Mouse (Mus musculus): ENCODE results near the gene Fam83f.
A peak's percentile ranks its signal among the peaks of the same experiment; 100 is the strongest.

Fam83f gene

DNA sequence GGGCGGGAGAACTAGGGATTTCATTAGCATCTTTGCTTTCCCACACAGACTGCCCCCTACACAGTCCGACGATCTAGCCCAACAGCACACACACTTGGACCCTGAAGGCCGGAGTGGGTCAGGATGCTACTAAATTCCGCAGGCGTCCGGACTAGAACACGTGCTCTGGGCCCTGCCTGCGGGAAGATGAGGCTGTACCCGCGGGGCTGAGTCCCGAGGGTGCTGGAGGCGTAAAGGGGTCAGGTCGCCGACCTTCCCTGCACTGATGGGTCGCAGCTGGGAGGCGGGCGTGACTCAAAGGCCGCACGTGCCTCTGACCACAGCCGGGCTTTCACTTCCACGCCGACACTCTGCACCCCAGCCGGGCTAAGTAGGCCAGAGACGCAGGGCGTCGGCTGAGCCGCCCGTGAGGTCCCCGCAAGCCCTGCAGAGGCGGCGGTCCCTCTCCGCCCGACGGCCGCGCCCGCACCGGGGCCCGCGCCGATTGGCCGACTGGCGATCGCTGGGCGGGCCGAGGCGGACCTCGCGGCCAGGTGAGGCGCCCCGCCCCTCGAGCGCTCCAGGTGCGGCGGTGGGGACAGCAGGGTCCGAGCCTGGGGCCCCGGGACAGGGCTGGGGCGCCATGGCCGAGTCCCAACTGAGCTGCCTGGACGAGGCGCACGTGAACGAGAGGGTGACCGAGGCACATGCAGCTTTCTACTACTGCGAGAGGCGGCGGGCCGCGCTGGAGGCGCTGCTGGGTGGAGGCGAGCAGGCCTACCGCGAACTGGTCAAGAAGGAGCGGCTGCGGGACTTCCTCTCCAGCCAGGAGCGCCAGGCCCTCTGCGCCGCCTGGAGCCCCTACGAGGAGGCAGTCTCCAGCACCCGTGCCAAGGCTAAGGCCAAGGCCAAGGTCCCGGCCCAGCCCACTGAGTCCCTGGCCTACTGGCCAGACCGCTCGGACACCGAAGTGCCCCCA is at the start of gene Fam83f:
Gene Fam83f, plus strand, starts transcription at position 553 of the 958 bp plus-strand sequence.
- DNase-seq (ENCODE audit: low read depth, low spot score): no peak

- DNase-seq (ENCODE audit: low read depth, low spot score): no peak
Observed at GRCm38 (mm10) chr15:80623171-80623837, 48.3 kb upstream of the Fam83f start.

- no peak for DNase-seq (ENCODE audit: low read depth, low spot score)
Observed at GRCm38 (mm10) chr15:80626472-80626871, 45.2 kb upstream of the Fam83f start.

DNA sequence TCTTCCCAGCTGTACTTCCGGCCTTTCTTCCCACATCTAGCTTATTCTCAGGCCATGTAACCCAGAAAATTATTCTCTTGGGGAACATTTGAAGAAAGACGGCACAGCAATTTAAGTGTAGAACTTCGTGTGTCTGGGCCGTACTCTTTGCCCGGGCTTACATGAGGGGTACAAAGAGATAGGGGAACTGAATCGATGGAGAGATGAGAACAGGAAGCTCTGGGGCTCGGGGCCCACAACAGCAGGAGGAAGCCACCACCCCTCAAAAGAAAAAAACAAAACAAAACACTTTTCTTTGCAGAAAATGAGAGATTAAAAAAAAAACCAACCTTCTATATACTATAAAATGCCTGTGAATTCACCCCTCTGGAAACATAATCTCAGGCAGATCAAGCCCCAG is 41.5 kb upstream of the Fam83f start:
- DNase-seq (ENCODE audit: low read depth, low spot score): no peak

DNA sequence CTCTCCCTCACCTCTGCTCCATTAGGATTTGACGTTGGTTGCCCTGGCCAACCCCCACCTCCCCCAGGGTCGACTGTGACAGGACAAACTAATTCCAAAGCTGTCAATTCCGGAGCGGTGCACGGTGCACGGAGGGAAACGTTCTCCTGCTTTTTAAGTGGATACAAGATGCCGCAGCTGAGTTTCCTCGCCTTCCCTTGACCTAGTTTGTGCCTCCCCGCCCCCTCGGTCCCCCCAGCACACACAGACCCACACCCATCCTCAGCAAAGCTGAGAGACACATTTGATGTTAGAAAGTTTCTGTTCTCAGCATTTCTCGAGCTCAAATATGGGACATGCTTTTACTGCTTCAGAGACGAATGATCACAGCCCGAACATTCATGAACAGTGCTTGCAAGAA is 40.9 kb upstream of the Fam83f start:
- DNase-seq (ENCODE audit: low read depth, low spot score): no peak

DNA sequence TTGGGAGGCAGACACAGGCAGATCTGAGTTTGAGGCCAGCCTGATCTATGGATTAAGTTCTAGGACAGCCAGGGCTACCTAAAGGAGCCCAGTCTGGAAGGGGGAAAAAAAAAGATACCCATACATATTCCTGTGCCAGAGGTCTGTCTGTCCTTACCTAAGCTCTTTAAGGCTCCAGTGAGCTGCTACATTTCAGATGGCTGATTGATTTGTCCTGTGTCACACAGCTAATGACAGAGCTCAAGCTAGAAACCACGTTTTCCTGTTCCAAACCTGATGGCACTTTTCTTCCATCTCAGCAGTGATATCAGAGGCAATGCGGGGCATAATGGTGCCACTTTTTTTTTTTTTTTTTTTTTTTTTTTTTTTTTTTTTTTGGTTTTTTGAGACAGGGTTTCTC is 40.3 kb upstream of the Fam83f start:
- DNase-seq (ENCODE audit: low read depth, low spot score): no peak

- DNase-seq (ENCODE audit: low read depth, low spot score): no peak
Observed at GRCm38 (mm10) chr15:80632280-80632893, 39.3 kb upstream of the Fam83f start.

DNA sequence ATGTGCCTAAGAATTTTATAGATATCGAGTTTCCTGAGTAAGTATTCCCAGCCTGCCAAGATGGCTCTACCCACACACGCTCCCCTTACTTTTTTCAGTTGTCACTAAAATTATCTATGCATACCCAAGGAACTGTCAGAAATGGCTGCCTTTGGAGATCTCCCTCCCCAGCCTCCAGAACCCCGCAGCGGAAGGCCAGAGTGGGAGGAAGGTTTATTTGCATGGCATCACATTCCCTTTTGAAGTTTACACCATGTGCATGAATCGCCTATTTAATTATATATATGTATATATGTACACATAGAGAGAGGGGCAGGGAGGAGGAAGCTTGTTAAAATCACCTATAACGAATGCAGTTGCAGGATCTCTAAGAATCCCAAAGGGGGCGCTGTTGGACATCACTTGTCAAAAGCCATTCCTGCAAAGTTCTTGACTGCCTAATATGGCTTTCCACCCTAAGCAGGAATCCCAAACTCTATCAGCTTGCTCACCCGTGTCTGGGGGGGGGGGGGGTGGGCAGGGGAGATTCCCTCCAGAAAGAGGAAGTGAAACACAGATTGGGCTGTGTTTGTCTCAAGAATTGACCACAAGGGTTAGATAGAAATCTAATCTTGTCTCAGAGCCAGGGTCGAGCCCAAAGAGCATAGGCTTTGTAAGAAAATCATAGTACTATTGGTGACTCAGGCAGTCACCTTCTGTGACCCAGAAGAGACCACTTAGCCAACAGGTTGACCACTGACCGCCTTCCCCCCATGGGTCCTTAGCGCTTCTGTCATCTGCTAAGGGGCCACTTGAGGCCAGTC is 37.1 kb upstream of the Fam83f start:
- DNase-seq (ENCODE audit: low read depth, low spot score): peak; percentile 43

DNA sequence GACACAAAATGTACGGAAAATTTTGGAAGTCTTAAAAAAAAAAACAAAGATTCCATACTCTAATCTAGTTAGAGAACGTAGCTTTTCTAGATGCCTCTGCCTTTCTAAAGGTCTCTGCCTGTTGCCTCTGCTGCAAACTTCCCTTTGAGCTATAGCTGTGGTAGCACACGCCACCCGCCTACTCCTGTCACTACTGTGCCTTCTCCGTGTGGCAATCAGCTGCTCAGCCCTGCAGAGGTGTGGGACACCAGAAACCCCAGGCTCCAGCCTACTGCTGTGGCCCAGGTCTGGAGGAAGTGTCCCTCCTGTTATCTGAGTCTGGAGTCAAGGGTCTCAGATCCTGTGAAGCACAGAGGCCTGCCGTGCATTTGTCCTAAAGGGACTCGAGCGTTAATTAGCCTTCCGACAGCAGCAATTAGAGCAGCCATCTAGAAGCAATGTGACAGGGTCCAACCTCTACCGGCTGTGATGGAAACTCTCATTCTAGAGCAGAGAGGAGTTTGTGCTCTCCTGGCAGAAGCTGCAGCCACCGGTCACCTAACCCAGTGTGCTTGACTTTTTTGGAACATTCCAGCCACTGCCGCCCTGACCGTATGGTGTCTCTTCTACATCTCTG is 34.8 kb upstream of the Fam83f start:
- no peak for DNase-seq (ENCODE audit: low read depth, low spot score)

DNA sequence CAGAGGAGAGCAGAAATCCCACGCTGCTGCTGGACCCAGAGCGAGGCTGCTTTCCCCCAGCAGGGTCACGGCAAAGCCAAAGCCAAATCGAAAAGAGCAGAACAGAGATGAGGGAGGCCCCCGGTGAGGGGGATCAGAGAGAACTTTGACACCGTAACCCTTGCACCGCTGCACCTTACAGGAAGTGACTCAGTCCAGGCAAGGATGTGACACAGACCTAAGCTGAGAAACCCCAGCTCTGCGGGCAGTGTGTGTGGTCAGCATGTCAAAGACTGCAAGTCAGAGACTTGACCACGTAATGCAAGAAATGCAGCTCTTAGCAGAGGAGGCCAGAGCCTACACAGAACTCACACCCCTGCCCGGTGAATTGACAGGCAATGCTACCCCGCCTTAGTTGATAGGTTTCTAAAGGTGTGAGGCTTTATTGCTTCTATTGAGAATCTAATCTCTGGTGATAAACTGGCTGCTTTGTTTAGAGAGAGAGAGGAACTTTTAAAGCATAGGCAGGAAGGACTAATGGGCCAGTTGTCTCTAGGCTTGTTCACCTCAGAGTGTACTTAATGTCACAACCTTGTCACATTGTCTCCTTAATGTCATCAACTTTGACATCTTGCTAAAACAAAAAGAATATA is 32.5 kb upstream of the Fam83f start:
- no peak for DNase-seq (ENCODE audit: low read depth, low spot score)

DNA sequence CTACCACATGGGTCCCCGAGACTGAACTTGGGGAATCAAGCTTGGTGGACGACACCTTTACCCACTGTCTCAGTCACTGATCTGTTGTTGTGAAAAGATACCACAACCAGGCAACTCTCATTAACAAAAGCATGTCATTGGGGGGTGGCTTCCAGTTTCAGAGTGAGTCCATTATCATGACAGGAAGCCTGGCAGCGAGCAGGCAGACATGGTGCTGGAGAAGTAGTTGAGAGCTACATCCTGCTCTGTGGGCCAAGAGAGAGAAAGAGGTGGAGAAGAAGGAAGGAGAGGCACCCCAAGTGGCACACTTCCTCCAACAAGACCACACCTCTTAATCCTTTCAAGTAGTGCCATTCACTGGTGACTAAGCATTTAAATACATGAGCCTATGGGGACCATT is 31.8 kb upstream of the Fam83f start:
- DNase-seq (ENCODE audit: low read depth, low spot score): no peak

DNA sequence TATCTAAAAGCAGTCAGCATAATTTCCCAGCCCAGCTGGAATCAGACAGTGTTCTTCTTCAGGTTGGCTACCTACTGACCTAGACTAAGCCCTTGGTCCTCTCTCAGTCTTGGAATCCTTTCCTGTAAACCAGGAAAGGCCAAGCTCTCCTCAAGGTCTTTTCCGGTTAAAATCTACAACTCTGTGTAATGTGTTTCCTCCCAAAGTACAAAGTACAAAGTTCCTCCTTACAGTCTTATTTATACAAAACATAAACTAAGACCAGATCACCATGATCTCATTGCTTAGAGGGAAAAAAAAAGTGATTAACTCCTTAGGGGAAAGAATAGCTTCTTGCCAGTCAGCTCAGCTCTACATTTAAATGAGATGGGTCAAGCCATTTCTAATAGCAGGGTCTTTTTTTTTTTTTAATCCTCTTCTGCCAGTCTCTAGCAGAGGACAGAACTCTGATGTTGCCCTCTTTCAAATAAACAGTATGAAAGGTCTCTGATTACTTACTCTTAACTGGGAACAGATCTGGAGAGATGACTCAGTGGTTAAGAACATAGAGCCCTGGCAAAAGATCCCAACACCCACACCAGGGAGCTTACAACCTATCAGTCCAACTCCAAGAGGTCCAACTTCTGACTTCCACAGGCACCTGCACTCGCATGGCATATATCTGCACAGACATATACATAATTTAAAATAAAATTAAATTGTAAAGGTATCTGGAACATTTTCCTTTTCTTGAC is 29.8 kb upstream of the Fam83f start:
- no peak for DNase-seq (ENCODE audit: low read depth, low spot score)

GRCm38 (mm10) chr15:80645006-80645797 is 26.4 kb upstream of the Fam83f start:
- DNase-seq (ENCODE audit: low read depth, low spot score): no peak

DNA sequence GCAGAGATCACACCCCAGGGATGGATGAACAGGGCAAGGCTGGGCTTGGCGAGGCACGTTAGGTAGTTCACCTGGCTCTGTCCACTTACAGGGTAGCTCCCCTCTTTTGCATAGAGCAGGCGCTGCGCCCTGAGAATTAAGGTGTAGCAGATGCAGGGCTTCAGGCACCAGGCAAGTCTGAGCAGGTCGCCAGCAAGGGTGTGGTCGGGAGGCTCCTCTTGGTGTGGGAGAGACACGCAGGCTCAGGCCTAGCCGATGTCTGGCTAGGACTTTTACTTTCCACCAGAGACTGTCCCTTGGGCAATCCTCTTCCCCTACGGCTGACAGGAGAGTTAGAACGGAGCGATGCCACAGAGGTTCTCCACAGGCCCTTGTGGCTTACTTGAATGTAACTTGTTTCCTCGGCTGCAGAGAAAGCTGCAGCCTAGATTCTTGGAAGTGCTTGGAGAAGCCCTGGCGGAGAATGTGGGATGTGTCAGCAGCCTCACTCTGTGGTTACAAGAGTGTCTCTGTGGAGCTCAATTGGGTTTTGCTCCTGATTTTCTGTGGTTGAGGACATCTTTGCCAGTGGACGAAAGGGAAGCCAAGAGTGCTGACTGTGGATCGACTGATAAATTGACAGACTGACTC is 22.6 kb upstream of the Fam83f start:
- DNase-seq (ENCODE audit: low read depth, low spot score): no peak

DNA sequence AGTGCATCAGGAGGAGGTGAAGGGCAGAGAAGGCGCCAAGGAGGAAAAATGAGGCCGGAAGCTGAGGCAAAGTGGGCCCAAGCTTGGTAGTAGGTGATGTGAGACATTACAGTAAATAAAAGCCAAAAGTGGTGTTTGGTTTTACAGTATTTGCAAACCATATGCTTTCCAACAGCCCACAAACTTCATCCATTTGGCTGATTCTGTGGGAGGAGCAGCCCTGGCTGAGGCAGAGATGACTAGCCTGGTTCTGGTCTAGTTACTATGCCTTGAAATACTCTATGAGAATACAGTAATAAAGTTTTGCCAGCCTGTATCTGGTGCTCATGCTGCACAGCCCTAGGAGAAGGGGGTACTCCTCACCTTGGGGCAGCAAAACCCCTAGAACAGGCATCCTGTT is 21.2 kb upstream of the Fam83f start:
- DNase-seq (ENCODE audit: low read depth, low spot score): no peak

DNA sequence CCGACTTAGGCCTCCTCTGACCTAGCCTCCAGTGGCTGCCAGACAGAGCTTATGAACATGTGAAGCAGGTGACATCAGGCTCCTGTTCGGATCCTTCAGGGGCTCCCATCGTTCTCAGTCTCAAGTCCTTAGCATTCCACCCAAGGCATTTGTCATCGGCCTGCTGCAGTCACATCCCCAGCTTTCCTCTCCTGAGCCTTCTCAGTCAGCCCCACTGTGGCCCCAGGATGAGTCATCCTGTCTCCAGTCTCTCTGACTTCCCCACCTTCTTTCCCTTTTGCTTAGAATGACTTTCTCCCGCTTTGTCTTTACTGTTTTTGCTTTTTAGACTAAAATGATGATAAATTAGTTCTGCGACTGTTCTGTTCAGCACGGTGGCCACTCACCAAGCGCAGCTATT is 17.8 kb upstream of the Fam83f start:
- DNase-seq (ENCODE audit: low read depth, low spot score): no peak

GRCm38 (mm10) chr15:80658815-80659471 is 12.7 kb upstream of the Fam83f start:
- DNase-seq (ENCODE audit: low read depth, low spot score): no peak

DNA sequence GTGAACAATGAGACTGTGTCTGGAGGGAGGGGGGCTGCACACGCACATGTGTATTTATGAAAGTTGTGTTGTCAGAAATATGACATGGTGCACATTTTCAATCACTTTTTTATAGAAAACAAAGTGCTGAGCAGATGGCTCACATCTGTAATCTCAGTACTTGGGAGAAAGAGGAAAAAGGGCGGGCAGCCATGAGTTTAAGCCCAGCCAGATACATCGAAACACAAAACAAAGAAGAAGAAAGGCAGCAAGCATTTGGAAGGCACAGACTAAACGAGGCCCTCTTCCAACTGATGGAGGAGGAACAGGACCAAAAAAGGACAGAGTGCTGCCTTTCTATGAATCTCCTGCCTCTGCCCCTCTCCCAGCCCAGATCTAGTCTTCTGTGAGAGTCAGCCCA is 10.7 kb upstream of the Fam83f start:
- DNase-seq (ENCODE audit: low read depth, low spot score): no peak

Measured in retina, postnatal 7 days (tissue).